Mouse (Mus musculus): ENCODE data around the gene Xirp1. TPM values are rescaled to one million over a fixed set of nuclear protein-coding genes. Genes with fewer than 3 reads are reported as not detected.

Gene Xirp1
- polyA plus RNA-seq, 1 experiment from 2014 or later = 0.21 TPM

- WGBS = 82% methylated on average over 3 of the region's 3 CpGs
- Histone ChIP-seq H3K4me3 (ENCODE audit: low read depth, low read length) (no peak overlapping the region), H3K4me2 (replicated peaks; ENCODE audit: low read depth, low read length) (no peak overlapping the region), H3K4me1 (ENCODE audit: insufficient read depth, low read depth, low read length) (no peaks in the 10 kb centered on the region; the same call in 1 of the 2 replicates), H3K36me3 (ENCODE audit: insufficient read depth, low read length) (no peaks in the 10 kb centered on the region), H3K27ac (ENCODE audit: low read length) (no peak overlapping the region), H3K9me3 (ENCODE audit: low read length) (no peaks in the 10 kb centered on the region), H3K9ac (replicated peaks; ENCODE audit: low read depth) (no peak overlapping the region), H3K27me3 (replicated peaks; ENCODE audit: insufficient read depth, low read length) (no peaks in the 10 kb centered on the region)
- DNase-seq (ENCODE audit: low spot score) = no peak
- no peak for ATAC-seq
- TF ChIP-seq CTCF (IDR thresholded peaks at IDR 0.05) = no peak
- TF ChIP-seq EP300 (IDR thresholded peaks at IDR 0.05) = no peak
Measured at GRCm38 (mm10) chr9:120009871-120010270, 13.5 kb downstream of the Xirp1 start.

DNA sequence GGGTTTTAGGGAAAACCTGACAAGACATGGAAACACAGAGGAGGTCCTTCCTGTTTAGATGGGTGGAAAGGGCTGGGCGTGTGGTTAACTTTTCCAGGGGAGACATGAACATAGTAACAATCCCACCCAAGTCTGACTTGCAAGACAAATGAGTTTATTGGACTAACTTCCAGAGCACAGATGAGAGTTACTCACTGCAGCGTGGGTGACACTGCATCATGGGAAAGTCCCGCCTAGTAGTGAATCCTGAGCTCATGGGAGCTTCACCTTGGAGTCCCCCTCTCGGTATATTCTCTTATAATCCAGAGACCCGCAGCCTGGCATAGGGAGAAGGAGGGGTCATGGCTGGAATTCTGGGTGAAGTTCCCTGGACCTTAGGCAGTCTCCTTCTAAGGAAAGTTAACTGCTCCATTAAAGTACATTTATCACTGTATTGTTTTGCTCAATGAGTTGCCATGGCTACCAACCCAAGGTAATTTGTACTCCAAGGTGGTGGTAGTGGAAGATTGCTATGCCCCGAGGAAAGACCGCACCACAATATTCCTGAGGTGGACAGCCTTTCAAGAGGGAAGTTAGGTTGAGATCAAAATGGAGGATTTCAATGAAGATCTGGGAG lies 14.1 kb downstream of the Xirp1 start:
- H3K4me1 ChIP-seq (ENCODE audit: insufficient read depth, low read depth, low read length) = no peaks in the 10 kb centered on the region; the same call in 1 of the 2 replicates

DNA sequence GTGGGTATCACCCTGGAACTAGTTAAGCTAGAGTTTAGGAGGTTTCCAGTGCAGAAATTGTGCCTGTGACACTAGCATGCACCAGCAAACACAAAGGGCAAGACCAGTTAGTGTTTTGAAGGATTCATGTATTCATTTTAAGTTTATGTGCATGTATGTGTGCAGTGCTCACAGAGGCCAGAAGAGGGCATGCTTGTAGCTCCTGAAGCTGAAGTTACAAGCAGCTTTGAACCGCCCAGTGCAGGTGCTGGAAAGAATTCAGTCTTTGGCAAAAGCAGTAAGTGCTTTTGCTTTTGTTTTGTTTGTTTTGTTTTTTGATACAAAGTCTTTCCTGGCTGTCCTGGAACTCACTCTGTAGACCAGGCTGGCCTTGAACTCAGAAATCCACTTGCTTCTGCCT lies 15.6 kb downstream of the Xirp1 start:
- Histone ChIP-seq H3K4me2 (replicated peaks; ENCODE audit: low read depth, low read length) (no peak overlapping the region), H3K9ac (replicated peaks; ENCODE audit: low read depth) (no peak overlapping the region), H3K27ac (ENCODE audit: low read length) (no peak overlapping the region), H3K9me3 (ENCODE audit: low read length) (no peaks in the 10 kb centered on the region), H3K4me3 (ENCODE audit: low read depth, low read length) (no peak overlapping the region), H3K4me1 (ENCODE audit: insufficient read depth, low read depth, low read length) (no peaks in the 10 kb centered on the region; the same call in 1 of the 2 replicates), H3K36me3 (ENCODE audit: insufficient read depth, low read length) (no peaks in the 10 kb centered on the region), H3K27me3 (replicated peaks; ENCODE audit: insufficient read depth, low read length) (no peaks in the 10 kb centered on the region)
- DNase-seq (ENCODE audit: low spot score) (no peak), ATAC-seq (no peak)
- 87% methylated on average over 1 of the region's 1 CpGs for WGBS
- TF ChIP-seq EP300 (IDR thresholded peaks at IDR 0.05) (no peak), CTCF (IDR thresholded peaks at IDR 0.05) (peak; percentile 19; the same call in 1 of the 2 replicates)

More for the DNA sequence above, 14.1 kb downstream of the Xirp1 start:
- H3K9ac ChIP-seq (replicated peaks; ENCODE audit: low read depth) = no peak overlapping the region
- ATAC-seq = no peak
- H3K36me3 ChIP-seq (ENCODE audit: insufficient read depth, low read length) = no peaks in the 10 kb centered on the region
- H3K9me3 ChIP-seq (ENCODE audit: low read length) = no peaks in the 10 kb centered on the region
- TF ChIP-seq CTCF (IDR thresholded peaks at IDR 0.05) (no peak), EP300 (IDR thresholded peaks at IDR 0.05) (peak; percentile 71)
- no peaks in the 10 kb centered on the region for H3K27me3 ChIP-seq (replicated peaks; ENCODE audit: insufficient read depth, low read length)
- no peak overlapping the region for H3K4me2 ChIP-seq (replicated peaks; ENCODE audit: low read depth, low read length)
- H3K27ac ChIP-seq (ENCODE audit: low read length) = no peak overlapping the region
- no peak overlapping the region for H3K4me3 ChIP-seq (ENCODE audit: low read depth, low read length)
- peak; percentile 35 for DNase-seq (ENCODE audit: low spot score)
- 74% methylated on average over 7 of the region's 7 CpGs for WGBS

- Histone ChIP-seq H3K4me1 (ENCODE audit: insufficient read depth, low read depth, low read length) (peaks cover 3% of the 10 kb centered on the region; the same call in 1 of the 2 replicates), H3K4me2 (replicated peaks; ENCODE audit: low read depth, low read length) (no peak overlapping the region), H3K27me3 (replicated peaks; ENCODE audit: insufficient read depth, low read length) (no peaks in the 10 kb centered on the region), H3K4me3 (ENCODE audit: low read depth, low read length) (no peak overlapping the region), H3K9me3 (ENCODE audit: low read length) (no peaks in the 10 kb centered on the region), H3K9ac (replicated peaks; ENCODE audit: low read depth) (no peak overlapping the region), H3K36me3 (ENCODE audit: insufficient read depth, low read length) (no peaks in the 10 kb centered on the region), H3K27ac (ENCODE audit: low read length) (no peak overlapping the region)
- DNase-seq (ENCODE audit: low spot score) (no peak), ATAC-seq (no peak)
- 39% methylated on average over 3 of the region's 3 CpGs for WGBS
- no peak for TF ChIP-seq EP300 (IDR thresholded peaks at IDR 0.05)
- TF ChIP-seq CTCF (IDR thresholded peaks at IDR 0.05) = no peak
Measured at GRCm38 (mm10) chr9:120005936-120006335, 17.5 kb downstream of the Xirp1 start.

DNA sequence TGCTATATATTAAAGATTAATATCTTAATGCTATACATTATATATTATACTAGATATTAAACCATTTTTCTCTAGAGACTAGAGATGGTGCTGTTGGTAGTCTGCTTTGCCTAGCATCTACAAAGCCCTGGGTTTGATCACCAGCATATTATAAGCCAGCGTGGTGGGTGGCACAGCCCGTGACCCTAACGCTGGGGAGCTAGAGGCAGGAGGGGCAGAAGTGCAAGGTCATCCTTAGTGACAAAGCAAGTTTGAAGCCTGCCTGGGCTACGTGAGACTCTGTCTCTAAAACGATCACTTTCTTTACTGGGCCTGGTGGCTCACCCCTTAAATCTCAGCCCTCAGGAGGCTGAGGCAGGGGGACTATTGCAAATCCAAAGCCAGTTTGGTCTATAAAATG lies 20.5 kb downstream of the Xirp1 start:
- Histone ChIP-seq H3K27ac (ENCODE audit: low read length) (no peak overlapping the region; the same call in 1 of the 2 replicates), H3K9ac (replicated peaks; ENCODE audit: low read depth) (no peak overlapping the region), H3K27me3 (replicated peaks; ENCODE audit: insufficient read depth, low read length) (no peaks in the 10 kb centered on the region), H3K4me3 (ENCODE audit: low read depth, low read length) (no peak overlapping the region), H3K9me3 (ENCODE audit: low read length) (no peaks in the 10 kb centered on the region), H3K4me2 (replicated peaks; ENCODE audit: low read depth, low read length) (no peak overlapping the region), H3K36me3 (ENCODE audit: insufficient read depth, low read length) (no peaks in the 10 kb centered on the region), H3K4me1 (ENCODE audit: insufficient read depth, low read depth, low read length) (peaks cover 9% of the 10 kb centered on the region; the same call in 1 of the 2 replicates)
- TF ChIP-seq EP300 (IDR thresholded peaks at IDR 0.05) (no peak), CTCF (IDR thresholded peaks at IDR 0.05) (no peak)
- WGBS = 86% methylated on average over 5 of the region's 5 CpGs
- DNase-seq (ENCODE audit: low spot score) (no peak), ATAC-seq (no peak)

DNA sequence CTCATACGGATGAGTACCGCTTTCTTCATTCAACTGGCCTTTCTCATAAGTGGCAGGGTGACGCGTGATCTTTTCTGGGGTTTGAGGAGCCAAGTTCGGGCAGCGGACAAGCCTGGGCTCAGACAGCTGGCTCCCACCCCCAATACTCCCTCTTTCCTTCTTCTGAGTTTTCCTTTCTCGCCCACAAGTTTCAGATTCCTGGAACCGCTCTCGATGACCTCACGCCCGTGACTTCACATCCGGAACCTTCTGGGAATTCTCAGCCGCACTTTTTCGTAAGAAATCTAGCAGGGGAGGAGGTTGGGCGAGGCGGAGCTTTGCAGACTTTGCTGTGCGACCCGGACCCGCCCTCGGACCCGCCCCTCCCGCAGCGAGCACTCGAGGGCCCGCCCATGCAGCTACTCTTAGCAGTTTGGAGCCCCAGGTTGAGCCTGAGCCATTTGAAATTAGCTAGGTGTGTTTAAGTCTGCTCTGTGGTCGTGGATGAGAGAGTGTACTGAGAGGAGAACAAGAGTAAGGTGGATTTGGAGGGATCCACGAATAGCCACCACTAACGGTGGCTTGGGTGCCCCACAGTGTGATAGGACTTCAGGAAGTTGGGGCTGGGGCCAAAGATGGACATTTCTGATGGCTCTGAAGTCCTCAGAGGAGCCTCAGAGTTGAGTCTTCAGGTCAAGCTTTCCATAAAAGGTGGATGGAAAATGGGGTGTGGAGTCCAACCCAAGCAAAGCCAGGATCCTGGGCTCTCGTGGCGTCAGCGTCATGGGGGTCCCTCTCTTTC lies 21.3 kb downstream of the Xirp1 start:
- H3K27ac ChIP-seq (ENCODE audit: low read length) = peak overlapping the region; percentile 90
- peak overlapping the region; percentile 25 for H3K4me3 ChIP-seq (ENCODE audit: low read depth, low read length)
- 0 out of 2 replicates have a peak overlapping the region, but pooled peaks have one; percentile 9 for H3K9ac ChIP-seq (replicated peaks; ENCODE audit: low read depth)
- no peak for TF ChIP-seq CTCF (IDR thresholded peaks at IDR 0.05)
- peak; percentile 99 for TF ChIP-seq EP300 (IDR thresholded peaks at IDR 0.05)
- 9% methylated on average over 31 of the region's 31 CpGs for WGBS
- peaks cover 9% of the 10 kb centered on the region; the same call in 1 of the 2 replicates for H3K4me1 ChIP-seq (ENCODE audit: insufficient read depth, low read depth, low read length)
- peak overlapping the region; percentile 41 for H3K4me2 ChIP-seq (replicated peaks; ENCODE audit: low read depth, low read length)
- no peaks in the 10 kb centered on the region for H3K9me3 ChIP-seq (ENCODE audit: low read length)
- H3K36me3 ChIP-seq (ENCODE audit: insufficient read depth, low read length) = no peaks in the 10 kb centered on the region
- peak; percentile 95 for ATAC-seq
- no peaks in the 10 kb centered on the region for H3K27me3 ChIP-seq (replicated peaks; ENCODE audit: insufficient read depth, low read length)
- peak; percentile 99 for DNase-seq (ENCODE audit: low spot score)
